In genomic region chr1:80213146-80213545, GRCm38 (mm10) we compare ENCODE assay signal across 9 mouse cellular contexts. TPM values are rescaled to one million over a fixed set of nuclear protein-coding genes. Genes with fewer than 3 reads are reported as not detected.
DNase-seq lines count a peak whose midpoint lies in the region; ATAC-seq and TF ChIP-seq lines count a peak whose summit lies in the region.
"Had no signal": no experiment of that assay in that cellular context is flagged by ENCODE, and none has a peak within 500 bp of the region (broad histone marks: within the 10 kb centered on the region; RNA-seq: fewer than 3 reads in every experiment).

No protein-coding gene starts in this region.

- DNase-seq in heart, adult 2 months = peak; percentile 23 to 40
- DNase-seq in heart, postnatal 4 days = no peak
- peak; percentile 15 for DNase-seq in layer of hippocampus, adult 9-11 months
- no peak for DNase-seq in layer of hippocampus, adult 11-12 months (ENCODE audit: low spot score)
- peak; percentile 27 to 37 for DNase-seq in layer of hippocampus, postnatal 36 days
- no peak for DNase-seq in urinary bladder, adult 18-20 months (ENCODE audit: low spot score in 2 of 2)
- DNase-seq in liver = no peak

- ATAC-seq in stomach, embryonic 15.5 days (ENCODE audit: insufficient read depth, low FRiP score, low read depth) = no peak

- no peak for TF ChIP-seq CTCF in heart, adult 2 months (IDR thresholded peaks at IDR 0.05)

- H3K9me3 ChIP-seq in stomach, embryonic 15.5 days = no peaks in the 10 kb centered on the region

- TF ChIP-seq EP300 in heart, adult 2 months (IDR thresholded peaks at IDR 0.05; ENCODE audit: insufficient read depth, low read depth, low read length) = no peak

- TF ChIP-seq POLR2A in heart, adult 2 months (IDR thresholded peaks at IDR 0.05; ENCODE audit: insufficient read depth, low read depth, low read length) = no peak

- peak overlapping the region; percentile 93 for H3K27ac ChIP-seq in heart, adult 2 months
- H3K27ac ChIP-seq in stomach, embryonic 15.5 days = peak overlapping the region; percentile 21; the same call in 1 of the 2 replicates

- peak overlapping the region; percentile 50 for H3K4me3 ChIP-seq in heart, adult 2 months
- 0 out of 2 replicates have a peak overlapping the region, but pooled peaks have one; percentile 5 for H3K4me3 ChIP-seq in stomach, embryonic 15.5 days (replicated peaks)
- H3K4me3 ChIP-seq: myocyte had no signal

- no peaks in the 10 kb centered on the region for H3K27me3 ChIP-seq in heart, adult 2 months (ENCODE audit: control insufficient read depth, insufficient read depth, low read length)
- no peaks in the 10 kb centered on the region for H3K27me3 ChIP-seq in stomach, embryonic 15.5 days (replicated peaks)

- H3K4me1 ChIP-seq in heart, adult 2 months (ENCODE audit: control insufficient read depth, insufficient read depth, low read length) = peaks cover 6% of the 10 kb centered on the region
- no peaks in the 10 kb centered on the region for H3K4me1 ChIP-seq in stomach, embryonic 15.5 days

- peaks cover 18% of the 10 kb centered on the region for H3K36me3 ChIP-seq in heart, adult 2 months (ENCODE audit: control insufficient read depth, insufficient read depth, low read length)
- no peaks in the 10 kb centered on the region for H3K36me3 ChIP-seq in stomach, embryonic 15.5 days

- H3K79me2 ChIP-seq in heart, adult 2 months (replicated peaks; ENCODE audit: control insufficient read depth, insufficient read depth, low read length) = no peaks in the 10 kb centered on the region

- no peak overlapping the region for H3K9ac ChIP-seq in heart, adult 2 months (ENCODE audit: low read depth, low read length)
- H3K9ac ChIP-seq in stomach, embryonic 15.5 days = no peak overlapping the region

- no peak overlapping the region for H3K4me2 ChIP-seq in stomach, embryonic 15.5 days

- intact Hi-C loops in heart, adult 2 months (cut with DNase I) = loop anchor here (2.0 kb wide), 1 partner anchor 28 kb away; no protein-coding TSS in a partner anchor

- WGBS in heart, adult 2 months = 39% methylated on average over 10 of the region's 10 CpGs
- 82% methylated on average over 10 of the region's 10 CpGs for WGBS in stomach, embryonic 15.5 days

RNA-seq across cellular contexts. Expression of gene Fam124b, which starts 5.1 kb away (rescaled TPM):
- 1 to 10 TPM in 1 of 2 experiments, under 1 TPM in 1; 0.78 to 2.9 TPM for total RNA-seq in heart, adult 2 months (2021)
- 0.68 and 1.4 TPM in 2 replicates for polyA plus RNA-seq in heart, adult 2 months (2012; rRNA removed)
- total RNA-seq in heart, postnatal 4 days (2021) = 1 to 10 TPM; 5.8 to 6.6 TPM
- total RNA-seq in layer of hippocampus, postnatal 36 days (2021) = under 1 TPM; 0.51 to 0.70 TPM
- 0.62 and 0.67 TPM in 2 replicates for polyA plus RNA-seq in stomach, embryonic 15.5 days (2015; fragmentation: Nextera tagmentation; extraction: Ambion mirVana)

Comparison
In these comparisons a context has a peak if more than half of its experiments do, and no peak if none do; other contexts are left out.
1. DNase-seq: peak in heart, adult 2 months (2 of 2), layer of hippocampus, adult 9-11 months (single experiment) and layer of hippocampus, postnatal 36 days (2 of 2); none in heart, postnatal 4 days (single experiment), layer of hippocampus, adult 11-12 months (single experiment), urinary bladder, adult 18-20 months (0 of 2) and liver (single experiment).